Mouse (Mus musculus) heart, embryonic 10.5 days (tissue): ENCODE data around the gene Cops4. TPM values are rescaled to one million over a fixed set of nuclear protein-coding genes. Genes with fewer than 3 reads are reported as not detected.
A peak's percentile ranks its signal among the peaks of the same experiment; 100 is the strongest.

Source experiments
- DNase-seq: peaks from one replicate; pipeline ENCODE4 v3.0.0-alpha.2; 2017; ENCODE audit warnings: low spot score
- H3K27ac ChIP-seq: fragments of 300-500 bp; sonication (generic); 2 replicates; pipeline ENCODE4 v1.5.1; 2016; ENCODE audit warnings: mild to moderate bottlenecking
- H3K27me3 ChIP-seq: fragments of 300-500 bp; sonication (generic); 2 replicates; pipeline ENCODE4 v1.6.1; 2016; ENCODE audit warnings: mild to moderate bottlenecking; ENCODE audit not compliant: poor library complexity, insufficient read depth, severe bottlenecking
- H3K36me3 ChIP-seq: fragments of 300-500 bp; sonication (generic); 2 replicates; pipeline ENCODE4 v1.6.1; 2016; ENCODE audit warnings: mild to moderate bottlenecking, moderate library complexity
- H3K4me1 ChIP-seq: fragments of 300-500 bp; sonication (generic); 2 replicates; pipeline ENCODE4 v1.6.1; 2016; ENCODE audit warnings: mild to moderate bottlenecking
- H3K4me3 ChIP-seq: fragments of 300-500 bp; sonication (generic); 2 replicates; pipeline ENCODE4 v1.5.1; 2016; ENCODE audit warnings: mild to moderate bottlenecking, moderate library complexity
- H3K9me3 ChIP-seq: fragments of 300-500 bp; sonication (generic); 2 replicates; pipeline ENCODE4 v1.6.1; 2016; ENCODE audit warnings: mild to moderate bottlenecking, moderate library complexity
- WGBS: fragments of 180-500 bp; shearing (Covaris S2); methylation state at CpG from one replicate; pipeline ENCODE4 v1.1.7; 2016; 5-methylcytosine and 5-hydroxymethylcytosine counted together
- polyA plus RNA-seq: library from polyadenylated mRNA; unstranded; fragments of >200 nt; fragmentation: Nextera tagmentation; extraction: Ambion mirVana; gene quantifications from 2 replicates; pipeline ENCODE4 v1.2.1, GENCODE M21; 2016

The Cops4 gene
- polyA plus RNA-seq, 1 experiment from 2014 or later, result 203 TPM

DNA sequence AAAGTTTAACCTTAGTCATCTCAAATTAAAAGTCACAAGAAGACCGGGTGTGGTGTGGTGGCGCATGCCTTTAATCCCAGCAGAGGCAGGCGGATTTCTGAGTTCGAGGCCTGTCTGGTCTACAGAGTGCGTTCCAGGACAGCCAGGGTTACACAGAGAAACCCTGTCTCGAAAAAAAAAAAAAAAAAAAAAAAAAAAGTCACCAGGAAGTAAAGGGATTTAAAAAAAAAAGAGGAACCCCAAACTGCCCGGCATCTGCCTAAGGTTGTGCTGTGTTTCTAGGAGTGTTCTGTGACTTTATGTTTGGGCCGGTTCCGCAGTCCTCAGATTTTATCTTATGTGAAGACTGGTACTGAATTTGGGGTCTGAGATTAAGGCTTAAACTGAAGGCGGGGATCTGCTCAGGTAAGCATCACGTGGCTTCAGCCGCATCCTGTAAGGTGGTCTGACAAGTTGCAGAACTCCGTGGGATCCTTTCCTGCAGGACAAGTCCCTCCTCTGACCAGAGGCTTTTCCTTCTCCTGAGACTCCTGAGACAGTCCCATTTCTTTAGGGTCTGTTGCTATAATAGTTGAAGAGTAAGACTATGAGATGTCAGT is 52.0 kb downstream of the Cops4 start:
- Histone ChIP-seq H3K4me1 (peaks cover 16% of the 10 kb centered on the region; the same call in 1 of the 2 replicates), H3K36me3 (no peaks in the 10 kb centered on the region), H3K27me3 (no peaks in the 10 kb centered on the region), H3K4me3 (peak overlapping the region; percentile 37), H3K27ac (0 out of 2 replicates have a peak overlapping the region, but pooled peaks have one; percentile 29), H3K9me3 (no peaks in the 10 kb centered on the region)
- WGBS, result 61% methylated on average over 13 of the region's 13 CpGs
- DNase-seq, result no peak

- Histone ChIP-seq H3K27ac (0 out of 2 replicates have a peak overlapping the region, but pooled peaks have one; percentile 29), H3K4me3 (peak overlapping the region; percentile 37), H3K36me3 (no peaks in the 10 kb centered on the region), H3K27me3 (no peaks in the 10 kb centered on the region), H3K4me1 (peaks cover 16% of the 10 kb centered on the region; the same call in 1 of the 2 replicates), H3K9me3 (no peaks in the 10 kb centered on the region)
- 20% methylated on average over 8 of the region's 8 CpGs for WGBS
- no peak for DNase-seq
Measured at GRCm38 (mm10) chr5:100570716-100571115, 52.6 kb downstream of the Cops4 start.

- WGBS, result 13% methylated on average over 7 of the region's 7 CpGs
- Histone ChIP-seq H3K4me3 (no peak within 1 kb of the TSS; the same call in none of the 2 replicates), H3K27ac (no peak within 1 kb of the TSS), H3K27me3 (no peaks in the 10 kb centered on the region), H3K4me1 (peaks cover 16% of the 10 kb centered on the region; the same call in 1 of the 2 replicates), H3K9me3 (no peaks in the 10 kb centered on the region), H3K36me3 (no peaks in the 10 kb centered on the region)
- no peak for DNase-seq
Measured at GRCm38 (mm10) chr5:100572069-100572468, 54.0 kb downstream of the Cops4 start, which contains the start of gene Plac8. Plac8 (minus strand) TSS chr5:100572245.

DNA sequence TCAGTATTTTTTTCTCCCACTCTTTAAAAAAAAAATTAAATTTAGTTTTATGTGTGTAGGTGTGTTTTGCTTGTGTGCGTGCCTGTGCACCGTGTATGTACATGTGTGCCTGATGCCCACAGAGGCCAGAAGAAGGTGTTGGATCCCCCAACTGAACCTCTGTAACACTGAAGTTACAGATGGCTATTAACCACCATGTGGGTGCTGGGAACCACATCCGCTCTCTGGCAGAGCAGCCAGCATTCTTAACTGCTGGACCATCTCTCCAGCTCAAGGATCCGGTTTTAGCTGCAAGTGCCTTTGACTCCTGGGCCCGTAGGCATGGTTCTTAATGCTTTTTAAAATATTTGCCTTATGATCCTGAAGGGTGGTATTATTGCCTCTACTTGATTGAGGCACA is 55.1 kb downstream of the Cops4 start:
- WGBS, result 85% methylated on average over 5 of the region's 5 CpGs
- DNase-seq, result no peak
- no peak overlapping the region for H3K4me3 ChIP-seq
- H3K4me1 ChIP-seq, result peaks cover 16% of the 10 kb centered on the region; the same call in 1 of the 2 replicates
- H3K9me3 ChIP-seq, result no peaks in the 10 kb centered on the region
- no peaks in the 10 kb centered on the region for H3K27me3 ChIP-seq
- no peak overlapping the region for H3K27ac ChIP-seq
- no peaks in the 10 kb centered on the region for H3K36me3 ChIP-seq

DNA sequence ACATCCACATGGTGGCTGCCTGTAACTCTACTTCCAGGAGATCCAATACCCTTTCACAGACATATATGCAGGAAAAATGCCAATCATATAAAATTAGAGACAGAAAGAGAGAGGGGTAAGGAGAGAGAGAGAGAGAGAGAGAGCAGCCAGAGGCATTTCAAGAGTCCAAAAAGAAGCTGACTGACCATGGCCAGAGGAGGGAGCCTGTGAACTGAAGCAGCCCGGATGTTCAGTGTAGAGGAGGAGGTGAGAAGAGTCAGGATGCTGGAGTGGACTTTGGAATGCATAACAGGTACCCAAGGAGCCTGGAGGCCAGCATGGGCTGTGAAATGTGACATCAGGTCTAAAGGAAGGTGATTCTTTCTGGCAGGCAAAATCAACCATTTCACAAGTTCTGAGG is 56.7 kb downstream of the Cops4 start:
- no peaks in the 10 kb centered on the region for H3K9me3 ChIP-seq
- no peak for DNase-seq
- no peaks in the 10 kb centered on the region for H3K27me3 ChIP-seq
- H3K27ac ChIP-seq, result no peak overlapping the region
- peaks cover 12% of the 10 kb centered on the region; the same call in 1 of the 2 replicates for H3K4me1 ChIP-seq
- H3K36me3 ChIP-seq, result no peaks in the 10 kb centered on the region
- 59% methylated on average over 1 of the region's 1 CpGs for WGBS
- H3K4me3 ChIP-seq, result no peak overlapping the region

- H3K27ac ChIP-seq, result no peak overlapping the region
- WGBS, result 75% methylated on average over 5 of the region's 5 CpGs
- H3K4me1 ChIP-seq, result no peaks in the 10 kb centered on the region
- H3K36me3 ChIP-seq, result no peaks in the 10 kb centered on the region
- H3K27me3 ChIP-seq, result no peaks in the 10 kb centered on the region
- DNase-seq, result no peak
- H3K4me3 ChIP-seq, result no peak overlapping the region
- no peaks in the 10 kb centered on the region for H3K9me3 ChIP-seq
Measured at GRCm38 (mm10) chr5:100578863-100579411, 60.8 kb downstream of the Cops4 start.

DNA sequence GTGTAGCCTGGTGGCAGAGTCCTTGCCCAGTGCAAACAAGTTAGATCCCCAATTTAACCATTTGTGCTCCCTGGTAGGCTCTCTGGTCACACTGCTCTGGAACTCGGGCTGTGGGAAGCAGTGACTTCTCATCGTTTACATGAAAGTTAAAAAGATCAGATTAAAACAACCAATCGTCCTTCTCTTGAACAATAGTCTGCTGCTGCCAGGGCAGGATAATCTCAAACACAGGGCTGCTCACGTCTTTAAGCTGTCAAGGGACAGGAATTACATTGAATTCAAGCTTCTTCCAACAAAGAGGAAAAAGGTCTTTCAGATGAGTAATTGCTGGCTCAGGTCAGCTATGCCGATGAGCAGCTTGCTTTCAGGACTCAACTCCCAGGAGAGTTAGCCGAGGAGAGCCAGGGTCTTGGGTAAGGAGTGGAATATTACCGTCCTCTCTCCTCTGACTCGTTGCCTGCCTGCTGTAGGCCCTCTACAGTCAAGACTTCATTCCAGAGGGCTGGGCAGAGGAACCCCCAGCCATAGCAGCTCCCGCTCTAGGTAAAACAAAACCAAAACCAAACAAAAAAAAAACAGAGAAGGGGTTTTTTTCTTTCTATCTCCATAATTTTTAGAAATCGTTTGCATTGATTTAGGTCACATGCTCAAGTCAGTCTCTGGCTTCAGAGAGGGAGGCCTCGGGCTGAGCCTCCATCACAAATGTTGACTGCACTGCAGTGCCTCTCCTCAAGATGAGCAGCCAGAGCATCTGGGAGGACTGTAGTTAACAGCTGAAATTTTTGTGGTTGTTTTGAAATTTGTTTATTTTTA is 63.7 kb downstream of the Cops4 start:
- 58% methylated on average over 11 of the region's 11 CpGs for WGBS
- H3K27ac ChIP-seq, result no peak overlapping the region
- DNase-seq, result no peak
- H3K9me3 ChIP-seq, result no peaks in the 10 kb centered on the region
- H3K4me3 ChIP-seq, result no peak overlapping the region
- no peaks in the 10 kb centered on the region for H3K36me3 ChIP-seq
- H3K4me1 ChIP-seq, result no peaks in the 10 kb centered on the region
- no peaks in the 10 kb centered on the region for H3K27me3 ChIP-seq

- no peak overlapping the region for H3K4me3 ChIP-seq
- no peak overlapping the region for H3K27ac ChIP-seq
- no peaks in the 10 kb centered on the region for H3K27me3 ChIP-seq
- 92% methylated on average over 5 of the region's 5 CpGs for WGBS
- H3K9me3 ChIP-seq, result no peaks in the 10 kb centered on the region
- H3K4me1 ChIP-seq, result no peaks in the 10 kb centered on the region
- DNase-seq, result no peak
- H3K36me3 ChIP-seq, result no peaks in the 10 kb centered on the region
Measured at GRCm38 (mm10) chr5:100582435-100582826, 64.3 kb downstream of the Cops4 start.

GRCm38 (mm10) chr5:100583066-100583465 is 65.0 kb downstream of the Cops4 start:
- Histone ChIP-seq H3K27ac (no peak overlapping the region), H3K4me1 (no peaks in the 10 kb centered on the region), H3K36me3 (no peaks in the 10 kb centered on the region), H3K9me3 (no peaks in the 10 kb centered on the region), H3K4me3 (no peak overlapping the region), H3K27me3 (no peaks in the 10 kb centered on the region)
- no peak for DNase-seq
- 80% methylated on average over 7 of the region's 7 CpGs for WGBS

DNA sequence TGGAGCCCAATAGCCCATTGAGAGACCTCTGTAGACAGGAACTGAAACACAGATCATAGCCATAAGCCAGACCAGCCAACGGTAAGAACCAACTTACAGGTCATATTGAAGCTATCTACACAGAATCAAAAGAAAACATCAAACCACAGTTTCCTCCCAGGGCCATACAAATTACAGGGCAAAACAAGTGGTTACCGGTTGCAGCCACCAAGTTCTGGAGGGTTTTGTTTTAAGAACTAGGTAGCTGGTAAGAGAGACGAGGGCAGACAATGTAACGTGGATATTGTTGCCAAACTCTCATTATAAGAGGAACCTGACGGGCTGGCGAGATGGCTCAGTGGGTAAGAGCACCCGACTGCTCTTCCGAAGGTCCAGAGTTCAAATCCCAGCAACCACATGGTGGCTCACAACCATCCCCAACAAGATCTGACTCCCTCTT is 67.1 kb downstream of the Cops4 start:
- Histone ChIP-seq H3K27ac (no peak overlapping the region), H3K4me1 (no peaks in the 10 kb centered on the region), H3K9me3 (no peaks in the 10 kb centered on the region), H3K27me3 (no peaks in the 10 kb centered on the region), H3K36me3 (no peaks in the 10 kb centered on the region), H3K4me3 (no peak overlapping the region)
- 92% methylated on average over 8 of the region's 8 CpGs for WGBS
- no peak for DNase-seq

DNA sequence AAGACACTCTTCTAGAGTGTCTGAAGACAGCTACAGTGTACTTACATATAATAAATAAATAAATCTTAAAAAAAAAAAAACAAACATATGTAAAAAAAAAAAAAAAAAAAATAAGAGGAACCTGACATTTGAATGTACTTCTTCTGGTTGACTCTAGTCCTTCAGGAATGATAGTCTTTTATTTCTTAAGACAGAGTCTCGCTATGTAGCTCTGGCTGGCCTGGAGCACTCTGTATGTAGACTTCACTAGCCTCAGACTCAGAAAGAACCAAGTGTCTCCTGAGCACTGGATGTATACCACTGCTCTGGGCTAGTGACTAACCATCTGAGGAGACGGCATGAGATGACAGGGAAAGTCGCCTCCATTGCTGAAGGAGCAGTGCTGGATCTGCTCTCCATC is 67.5 kb downstream of the Cops4 start:
- H3K36me3 ChIP-seq, result no peaks in the 10 kb centered on the region
- H3K27me3 ChIP-seq, result no peaks in the 10 kb centered on the region
- H3K9me3 ChIP-seq, result no peaks in the 10 kb centered on the region
- H3K27ac ChIP-seq, result no peak overlapping the region
- no peaks in the 10 kb centered on the region for H3K4me1 ChIP-seq
- no peak overlapping the region for H3K4me3 ChIP-seq
- 82% methylated on average over 3 of the region's 3 CpGs for WGBS
- no peak for DNase-seq

DNA sequence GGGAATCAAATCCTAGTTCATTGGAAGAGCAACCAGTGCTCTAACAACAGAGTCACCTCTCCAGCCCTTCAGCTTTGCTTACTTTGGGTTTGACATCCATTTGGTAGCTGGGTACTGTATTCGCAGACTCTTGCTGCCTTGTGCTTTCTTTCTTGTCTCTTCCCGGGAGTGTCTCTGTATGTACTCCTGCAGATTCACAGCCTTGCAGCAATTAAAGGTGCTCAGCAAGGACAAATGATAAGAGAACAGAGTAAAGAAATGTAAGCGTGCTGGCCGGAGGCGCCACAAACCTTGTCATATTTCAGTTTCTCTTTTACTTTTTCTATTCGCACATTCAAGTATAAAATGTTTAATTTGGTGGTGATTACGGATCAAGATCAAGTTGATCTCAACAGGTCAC is 69.0 kb downstream of the Cops4 start:
- no peak for DNase-seq
- 83% methylated on average over 7 of the region's 7 CpGs for WGBS
- Histone ChIP-seq H3K27ac (no peak overlapping the region), H3K9me3 (no peaks in the 10 kb centered on the region), H3K36me3 (no peaks in the 10 kb centered on the region), H3K4me1 (no peaks in the 10 kb centered on the region), H3K4me3 (no peak overlapping the region), H3K27me3 (no peaks in the 10 kb centered on the region)

- Histone ChIP-seq H3K27ac (no peak overlapping the region), H3K4me3 (no peak overlapping the region), H3K9me3 (no peaks in the 10 kb centered on the region), H3K4me1 (no peaks in the 10 kb centered on the region), H3K36me3 (no peaks in the 10 kb centered on the region), H3K27me3 (no peaks in the 10 kb centered on the region)
- DNase-seq, result no peak
- WGBS, result 50% methylated on average over 2 of the region's 2 CpGs
Measured at GRCm38 (mm10) chr5:100587626-100588025, 69.5 kb downstream of the Cops4 start.
